In genomic region chr9:20877118-20878040, GRCm38 (mm10) we compare ENCODE assay signal across 8 mouse cellular contexts. TPM values are rescaled to one million over a fixed set of nuclear protein-coding genes. Genes with fewer than 3 reads are reported as not detected.
DNase-seq lines count a peak whose midpoint lies in the region; ATAC-seq and TF ChIP-seq lines count a peak whose summit lies in the region.

No protein-coding gene starts in this region.

- H3K27ac ChIP-seq in heart, adult 2 months = peak overlapping the region; percentile 71
- H3K27ac ChIP-seq in forebrain, postnatal 0 days (ENCODE audit: low read depth, low read length) = peak overlapping the region; percentile 92
- peak overlapping the region; percentile 72 for H3K27ac ChIP-seq in liver, embryonic 16.5 days (ENCODE audit: low read length)

- TF ChIP-seq CTCF in heart, adult 2 months (IDR thresholded peaks at IDR 0.05) = no peak
- no peak for TF ChIP-seq CTCF in E14TG2a.4 (conservative IDR thresholded peaks at IDR 0.05; ENCODE audit: low read length)
- no peak for TF ChIP-seq CTCF in forebrain, postnatal 0 days (IDR thresholded peaks at IDR 0.05; ENCODE audit: low read depth)

- no peaks in the 10 kb centered on the region for H3K27me3 ChIP-seq in heart, adult 2 months (ENCODE audit: control insufficient read depth, insufficient read depth, low read length)
- H3K27me3 ChIP-seq in E14TG2a.4 (ENCODE audit: insufficient read depth, low read length) = no peaks in the 10 kb centered on the region
- H3K27me3 ChIP-seq in forebrain, postnatal 0 days (ENCODE audit: insufficient read depth, low read length) = no peaks in the 10 kb centered on the region
- H3K27me3 ChIP-seq in liver, embryonic 16.5 days (ENCODE audit: control insufficient read depth, insufficient read depth, low read depth, low read length) = no peaks in the 10 kb centered on the region

- no peaks in the 10 kb centered on the region for H3K36me3 ChIP-seq in heart, adult 2 months (ENCODE audit: control insufficient read depth, insufficient read depth, low read length)
- H3K36me3 ChIP-seq in E14TG2a.4 (ENCODE audit: insufficient read depth, low read length) = peaks cover 28% of the 10 kb centered on the region
- H3K36me3 ChIP-seq in forebrain, postnatal 0 days (ENCODE audit: insufficient read depth) = no peaks in the 10 kb centered on the region
- H3K36me3 ChIP-seq in liver, embryonic 16.5 days (ENCODE audit: control insufficient read depth, insufficient read depth) = no peaks in the 10 kb centered on the region

- peak overlapping the region; percentile 62 for H3K4me2 ChIP-seq in forebrain, postnatal 0 days (ENCODE audit: low read depth)
- peak overlapping the region; percentile 97 for H3K4me2 ChIP-seq in liver, embryonic 16.5 days (ENCODE audit: low read depth, low read length)

- 32% methylated on average over 14 of the region's 14 CpGs for WGBS in heart, adult 2 months
- 41% methylated on average over 14 of the region's 14 CpGs for WGBS in forebrain, postnatal 0 days
- WGBS in liver, embryonic 16.5 days (ENCODE audit: insufficient replicate concordance) = 30% methylated on average over 14 of the region's 14 CpGs

- H3K79me2 ChIP-seq in heart, adult 2 months (replicated peaks; ENCODE audit: control insufficient read depth, insufficient read depth, low read length) = no peaks in the 10 kb centered on the region

- TF ChIP-seq EP300 in heart, adult 2 months (IDR thresholded peaks at IDR 0.05; ENCODE audit: insufficient read depth, low read depth, low read length) = no peak

- H3K9me3 ChIP-seq in E14TG2a.4 (ENCODE audit: low read length) = peaks cover 28% of the 10 kb centered on the region
- H3K9me3 ChIP-seq in forebrain, postnatal 0 days (ENCODE audit: low read length) = no peaks in the 10 kb centered on the region
- no peaks in the 10 kb centered on the region for H3K9me3 ChIP-seq in liver, embryonic 16.5 days (replicated peaks; ENCODE audit: control insufficient read depth, low read length)

- peaks cover 1% of the 10 kb centered on the region; the same call in 1 of the 2 replicates for H3K4me1 ChIP-seq in heart, adult 2 months (ENCODE audit: control insufficient read depth, insufficient read depth, low read length)
- peaks cover 38% of the 10 kb centered on the region for H3K4me1 ChIP-seq in E14TG2a.4 (replicated peaks; ENCODE audit: low read depth, low read length)
- H3K4me1 ChIP-seq in forebrain, postnatal 0 days (ENCODE audit: insufficient read depth) = peaks cover 6% of the 10 kb centered on the region; the same call in 1 of the 2 replicates
- H3K4me1 ChIP-seq in liver, embryonic 16.5 days (ENCODE audit: control insufficient read depth, low read depth, low read length) = peaks cover 21% of the 10 kb centered on the region

- peak; percentile 92 for TF ChIP-seq POLR2A in heart, adult 2 months (IDR thresholded peaks at IDR 0.05; ENCODE audit: insufficient read depth, low read depth, low read length)

- DNase-seq in heart, adult 2 months = no peak
- no peak for DNase-seq in heart, postnatal 14 days
- no peak for DNase-seq in forebrain, postnatal 0 days
- DNase-seq in natural killer cell, adult 2 months (ENCODE audit: low spot score in 2 of 2) = no peak
- DNase-seq in B cell, adult 2 months = no peak

- H3K9ac ChIP-seq in heart, adult 2 months (ENCODE audit: low read depth, low read length) = peak overlapping the region; percentile 48
- H3K9ac ChIP-seq in forebrain, postnatal 0 days = peak overlapping the region; percentile 45
- peak overlapping the region; percentile 56 for H3K9ac ChIP-seq in liver, embryonic 16.5 days (ENCODE audit: low read depth, low read length)

- H3K4me3 ChIP-seq in heart, adult 2 months = peak overlapping the region; percentile 48
- peak overlapping the region; percentile 73 for H3K4me3 ChIP-seq in E14TG2a.4 (replicated peaks; ENCODE audit: low read length)
- H3K4me3 ChIP-seq in forebrain, postnatal 0 days (ENCODE audit: low read depth, low read length) = peak overlapping the region; percentile 45
- peak overlapping the region; percentile 67 for H3K4me3 ChIP-seq in liver, embryonic 16.5 days (ENCODE audit: low read depth, low read length)

- no peak for ATAC-seq in forebrain, postnatal 0 days
- ATAC-seq in liver, embryonic 16.5 days (ENCODE audit: low read depth) = peak; percentile 0; the same call in 1 of the 2 replicates
- ATAC-seq in megakaryocyte-erythroid progenitor cell, adult 5-6 weeks (replicated peaks; ENCODE audit: low FRiP score, low TSS enrichment, poor library complexity, severe bottlenecking) = no peak

- intact Hi-C loops in heart, adult 2 months (cut with DNase I) = no loop called here
- intact Hi-C loops in heart, postnatal 14 days (cut with DNase I) = no loop called here

RNA-seq across cellular contexts. Expression of gene Angptl6, which starts 2.1 kb away (rescaled TPM):
- 1 to 10 TPM; 3.9 to 4.0 TPM for total RNA-seq in heart, adult 2 months (2021)
- polyA plus RNA-seq in heart, adult 2 months (2012; rRNA removed) = 4.0 and 5.4 TPM in 2 replicates
- 1 to 10 TPM; 1.9 TPM for total RNA-seq in heart, postnatal 14 days (2021)
- 8.6 and 13.8 TPM in 2 replicates for total RNA-seq in forebrain, postnatal 0 days (2014; rRNA removed)
- 16.4 and 20.6 TPM in 2 replicates for polyA plus RNA-seq in forebrain, postnatal 0 days (2015; fragmentation: Nextera tagmentation; extraction: Ambion mirVana)
- 8.8 and 10.0 TPM in 2 replicates for polyA plus RNA-seq in liver, embryonic 16.5 days (2015; fragmentation: Nextera tagmentation; extraction: Ambion mirVana)
- 1.1 and 2.7 TPM in 2 replicates for total RNA-seq in megakaryocyte-erythroid progenitor cell, adult 5-6 weeks (2014; fragmentation: Nextera tagmentation)
- total RNA-seq in megakaryocyte-erythroid progenitor cell, adult 5-6 weeks (2017) = 0.42 TPM in 1 of 2 replicates, not detected in the other

RNA-seq across cellular contexts. Expression of gene A230050P20Rik, which starts 8.9 kb away (rescaled TPM):
- total RNA-seq in heart, adult 2 months (2021) = 1 to 10 TPM; 3.9 to 4.3 TPM
- 16.4 and 21.2 TPM in 2 replicates for polyA plus RNA-seq in heart, adult 2 months (2012; rRNA removed)
- 1 to 10 TPM; 4.6 to 5.0 TPM for total RNA-seq in heart, postnatal 14 days (2021)
- total RNA-seq in forebrain, postnatal 0 days (2014; rRNA removed) = 18.0 and 22.1 TPM in 2 replicates
- polyA plus RNA-seq in forebrain, postnatal 0 days (2015; fragmentation: Nextera tagmentation; extraction: Ambion mirVana) = 5.0 and 19.6 TPM in 2 replicates
- polyA plus RNA-seq in liver, embryonic 16.5 days (2015; fragmentation: Nextera tagmentation; extraction: Ambion mirVana) = 4.4 and 6.7 TPM in 2 replicates
- 37.9 and 44.3 TPM in 2 replicates for total RNA-seq in megakaryocyte-erythroid progenitor cell, adult 5-6 weeks (2014; fragmentation: Nextera tagmentation)
- total RNA-seq in megakaryocyte-erythroid progenitor cell, adult 5-6 weeks (2017) = 11.9 and 24.0 TPM in 2 replicates

RNA-seq across cellular contexts. Expression of gene Ppan, which starts 10.6 kb away (rescaled TPM):
- 1 to 10 TPM; 5.9 to 6.7 TPM for total RNA-seq in heart, adult 2 months (2021)
- 11.9 and 18.8 TPM in 2 replicates for polyA plus RNA-seq in heart, adult 2 months (2012; rRNA removed)
- total RNA-seq in heart, postnatal 14 days (2021) = 1 to 10 TPM; 7.2 to 9.3 TPM
- total RNA-seq in forebrain, postnatal 0 days (2014; rRNA removed) = 55.5 and 72.4 TPM in 2 replicates
- polyA plus RNA-seq in forebrain, postnatal 0 days (2015; fragmentation: Nextera tagmentation; extraction: Ambion mirVana) = 40.7 and 43.1 TPM in 2 replicates
- polyA plus RNA-seq in liver, embryonic 16.5 days (2015; fragmentation: Nextera tagmentation; extraction: Ambion mirVana) = 42.9 and 46.2 TPM in 2 replicates
- 127 and 174 TPM in 2 replicates for total RNA-seq in megakaryocyte-erythroid progenitor cell, adult 5-6 weeks (2014; fragmentation: Nextera tagmentation)
- total RNA-seq in megakaryocyte-erythroid progenitor cell, adult 5-6 weeks (2017) = 154 and 175 TPM in 2 replicates

RNA-seq across cellular contexts. Expression of gene Eif3g, which starts 21.0 kb away (rescaled TPM):
- total RNA-seq in heart, adult 2 months (2021) = 100 to 1,000 TPM; 101 to 113 TPM
- polyA plus RNA-seq in heart, adult 2 months (2012; rRNA removed) = 69.6 and 69.9 TPM in 2 replicates
- 10 to 100 TPM; 93.5 to 99.7 TPM for total RNA-seq in heart, postnatal 14 days (2021)
- 129 and 137 TPM in 2 replicates for total RNA-seq in forebrain, postnatal 0 days (2014; rRNA removed)
- polyA plus RNA-seq in forebrain, postnatal 0 days (2015; fragmentation: Nextera tagmentation; extraction: Ambion mirVana) = 232 and 242 TPM in 2 replicates
- polyA plus RNA-seq in liver, embryonic 16.5 days (2015; fragmentation: Nextera tagmentation; extraction: Ambion mirVana) = 149 and 161 TPM in 2 replicates
- 308 and 325 TPM in 2 replicates for total RNA-seq in megakaryocyte-erythroid progenitor cell, adult 5-6 weeks (2014; fragmentation: Nextera tagmentation)
- 259 and 301 TPM in 2 replicates for total RNA-seq in megakaryocyte-erythroid progenitor cell, adult 5-6 weeks (2017)

RNA-seq across cellular contexts. Expression of gene Rdh8, which starts 59.1 kb away (rescaled TPM):
- not detected for total RNA-seq in heart, adult 2 months (2021)
- not detected in 2 replicates for polyA plus RNA-seq in heart, adult 2 months (2012; rRNA removed)
- not detected for total RNA-seq in heart, postnatal 14 days (2021)
- total RNA-seq in forebrain, postnatal 0 days (2014; rRNA removed) = not detected in 2 replicates
- polyA plus RNA-seq in forebrain, postnatal 0 days (2015; fragmentation: Nextera tagmentation; extraction: Ambion mirVana) = not detected in 2 replicates
- not detected in 2 replicates for polyA plus RNA-seq in liver, embryonic 16.5 days (2015; fragmentation: Nextera tagmentation; extraction: Ambion mirVana)
- total RNA-seq in megakaryocyte-erythroid progenitor cell, adult 5-6 weeks (2014; fragmentation: Nextera tagmentation) = not detected in 2 replicates
- not detected in 2 replicates for total RNA-seq in megakaryocyte-erythroid progenitor cell, adult 5-6 weeks (2017)
